Mouse (Mus musculus): ENCODE results near the gene Tmem223.

- TF ChIP-seq CTCF (IDR thresholded peaks at IDR 0.05; ENCODE audit: control insufficient read depth, insufficient read depth, low read length) = no peak
- no peak for TF ChIP-seq POLR2A (IDR thresholded peaks at IDR 0.05; ENCODE audit: borderline replicate concordance, control insufficient read depth, low read depth, low read length)
Observed at GRCm38 (mm10) chr19:8806810-8807209, 36.0 kb downstream of the Tmem223 start.
